Mouse (Mus musculus) cortical plate, adult 2 months (tissue): ENCODE data around the gene 6030468B19Rik. TPM values are rescaled to one million over a fixed set of nuclear protein-coding genes. Genes with fewer than 3 reads are reported as not detected.

Experiments used
- H3K27ac ChIP-seq: fragments of 200-500 bp; 2 replicates; pipeline ENCODE4 v1.5.1; 2012; ENCODE audit warnings: low read length, control low read depth, inconsistent platforms; ENCODE audit not compliant: insufficient read depth
- H3K4me1 ChIP-seq: fragments of 200-500 bp; 2 replicates; pipeline ENCODE4 v1.6.1; 2011; ENCODE audit warnings: low read length; ENCODE audit not compliant: control insufficient read depth, insufficient read depth
- H3K4me3 ChIP-seq: fragments of 200-500 bp; 2 replicates; pipeline ENCODE4 v1.5.1; 2011; ENCODE audit warnings: mild to moderate bottlenecking, low read length, control low read depth; ENCODE audit not compliant: insufficient read depth
- CTCF ChIP-seq: fragments of 200-500 bp; IDR thresholded peaks from 2 replicates; pipeline ENCODE4 v1.5.1; 2011; ENCODE audit warnings: mild to moderate bottlenecking, control low read depth, low read length; ENCODE audit not compliant: insufficient read depth; ENCODE audit errors: extremely low read depth
- POLR2A ChIP-seq: fragments of 200-500 bp; IDR thresholded peaks from 2 replicates; pipeline ENCODE4 v1.6.1; 2011; ENCODE audit warnings: mild to moderate bottlenecking, low read length, control low read depth; ENCODE audit not compliant: insufficient read depth; ENCODE audit errors: extremely low read depth
- polyA plus RNA-seq: library from polyadenylated mRNA; depleted of rRNA; stranded (reverse); fragments of >200 nt; gene quantifications from 2 replicates; pipeline ENCODE4 v1.2.3, GENCODE M21; 2012; rRNA removed

The 6030468B19Rik gene
- polyA plus RNA-seq, 1 experiment = 0.50 TPM

- TF ChIP-seq CTCF = no peak
- peak; percentile 94 for TF ChIP-seq POLR2A
- Histone ChIP-seq H3K27ac (peak within 1 kb of the TSS; percentile 49), H3K4me1 (no peaks in the 10 kb centered on the region), H3K4me3 (peak within 1 kb of the TSS; percentile 53)
Measured at GRCm38 (mm10) chr11:117848985-117849671, 51.7 kb downstream of the 6030468B19Rik start, which contains the start of gene Birc5. TSS of gene Birc5 (plus strand) at chr11:117849251.

- H3K27ac ChIP-seq = no peak overlapping the region
- TF ChIP-seq POLR2A = no peak
- TF ChIP-seq CTCF = no peak
- no peaks in the 10 kb centered on the region for H3K4me1 ChIP-seq
- H3K4me3 ChIP-seq = no peak overlapping the region
Measured at GRCm38 (mm10) chr11:117852875-117853274, 55.4 kb downstream of the 6030468B19Rik start.

DNA sequence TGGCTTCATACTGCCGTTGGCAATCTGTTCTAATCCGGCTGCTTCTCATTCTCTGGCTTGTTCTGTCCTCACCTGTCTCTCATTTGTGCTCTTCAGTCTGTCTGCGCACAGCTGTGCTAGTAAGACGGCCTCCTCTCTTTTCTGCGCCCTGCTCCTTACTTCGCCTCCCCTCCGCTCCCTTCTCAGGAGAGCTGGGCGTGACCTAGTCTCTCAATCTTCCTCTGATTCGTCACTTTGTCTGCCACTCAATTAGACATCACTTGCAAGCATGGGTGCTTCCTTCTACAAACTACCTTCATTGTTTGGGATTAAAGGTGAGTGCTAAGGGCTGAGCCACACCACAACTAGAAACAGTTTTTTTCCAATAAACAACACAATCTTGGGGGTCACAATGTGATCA lies 56.8 kb downstream of the 6030468B19Rik start:
- Histone ChIP-seq H3K4me1 (no peaks in the 10 kb centered on the region), H3K27ac (no peak overlapping the region), H3K4me3 (no peak overlapping the region)
- no peak for TF ChIP-seq POLR2A
- TF ChIP-seq CTCF = no peak

- TF ChIP-seq CTCF (no peak), POLR2A (no peak)
- H3K4me3 ChIP-seq = no peak overlapping the region
- no peak overlapping the region for H3K27ac ChIP-seq
- H3K4me1 ChIP-seq = no peaks in the 10 kb centered on the region
Measured at GRCm38 (mm10) chr11:117855360-117855759, 57.9 kb downstream of the 6030468B19Rik start.

DNA sequence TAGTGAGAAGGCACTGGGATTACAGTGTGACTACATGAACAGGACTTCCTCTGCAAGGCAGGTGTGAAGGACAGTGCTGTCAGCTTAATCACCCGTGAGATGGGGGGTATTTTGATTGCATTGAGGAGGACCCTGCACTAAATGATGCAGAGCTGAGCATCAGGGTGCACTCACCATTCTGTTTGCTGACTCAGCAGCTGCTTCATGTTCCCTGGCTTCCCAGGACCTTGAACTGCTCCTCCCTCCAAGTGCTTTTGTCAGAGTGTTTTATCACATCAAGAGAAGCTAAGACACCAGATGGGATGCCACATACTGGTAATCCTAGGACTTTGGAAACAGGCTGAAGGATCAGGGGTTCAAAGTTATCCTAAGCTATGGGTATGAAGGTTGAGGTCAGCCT lies 58.5 kb downstream of the 6030468B19Rik start:
- H3K4me3 ChIP-seq = no peak overlapping the region
- TF ChIP-seq CTCF (no peak), POLR2A (no peak)
- H3K27ac ChIP-seq = no peak overlapping the region
- no peaks in the 10 kb centered on the region for H3K4me1 ChIP-seq

Other genes starting within 250 kb of the 6030468B19Rik start
- 46.9 and 54.7 TPM in 2 replicates for gene Tnrc6c, start 143.4 kb upstream of the 6030468B19Rik start, polyA plus RNA-seq
- 0.54 and 0.79 TPM in 2 replicates for gene Tmc8, start 15.6 kb upstream of the 6030468B19Rik start, polyA plus RNA-seq
- gene Tmc6, start 15.5 kb upstream of the 6030468B19Rik start, polyA plus RNA-seq = 9.1 and 9.7 TPM in 2 replicates
- 0.86 and 1.1 TPM in 2 replicates for gene Gm20708, start 12.0 kb downstream of the 6030468B19Rik start, polyA plus RNA-seq
- gene Syngr2, start 12.0 kb downstream of the 6030468B19Rik start, polyA plus RNA-seq = 10.6 and 13.5 TPM in 2 replicates
- 4.4 TPM in 2 replicates for gene Afmid, start 28.3 kb downstream of the 6030468B19Rik start, polyA plus RNA-seq
- gene Tk1, start 28.4 kb downstream of the 6030468B19Rik start, polyA plus RNA-seq = 1.0 and 1.9 TPM in 2 replicates
- gene Birc5, start 51.6 kb downstream of the 6030468B19Rik start, polyA plus RNA-seq = 2.2 TPM in 2 replicates
- gene Tmem235, start 63.1 kb downstream of the 6030468B19Rik start, polyA plus RNA-seq = 0.04 TPM in 1 of 2 replicates, not detected in the other
- 9.0 and 11.5 TPM in 2 replicates for gene Tha1, start 75.8 kb downstream of the 6030468B19Rik start, polyA plus RNA-seq
- gene Socs3, start 172.4 kb downstream of the 6030468B19Rik start, polyA plus RNA-seq = 5.0 TPM in 2 replicates
- 81.6 and 86.6 TPM in 2 replicates for gene Pgs1, start 188.6 kb downstream of the 6030468B19Rik start, polyA plus RNA-seq